Mouse (Mus musculus) cerebellum, adult 11-12 months (tissue): ENCODE measurements around the gene Cryaa.
A peak's percentile ranks its signal among the peaks of the same experiment; 100 is the strongest.

Experiments used
- DNase-seq: peaks from one replicate; pipeline ENCODE4 v3.0.0; 2022

Cryaa gene

GRCm38 (mm10) chr17:31677507-31677906 lies at the start of gene Cryaa:
Gene Cryaa, plus strand, starts transcription at chr17:31677807.
- DNase-seq, result no peak

GRCm38 (mm10) chr17:31627961-31628360 lies 49.6 kb upstream of the Cryaa start:
- DNase-seq, result no peak

DNA sequence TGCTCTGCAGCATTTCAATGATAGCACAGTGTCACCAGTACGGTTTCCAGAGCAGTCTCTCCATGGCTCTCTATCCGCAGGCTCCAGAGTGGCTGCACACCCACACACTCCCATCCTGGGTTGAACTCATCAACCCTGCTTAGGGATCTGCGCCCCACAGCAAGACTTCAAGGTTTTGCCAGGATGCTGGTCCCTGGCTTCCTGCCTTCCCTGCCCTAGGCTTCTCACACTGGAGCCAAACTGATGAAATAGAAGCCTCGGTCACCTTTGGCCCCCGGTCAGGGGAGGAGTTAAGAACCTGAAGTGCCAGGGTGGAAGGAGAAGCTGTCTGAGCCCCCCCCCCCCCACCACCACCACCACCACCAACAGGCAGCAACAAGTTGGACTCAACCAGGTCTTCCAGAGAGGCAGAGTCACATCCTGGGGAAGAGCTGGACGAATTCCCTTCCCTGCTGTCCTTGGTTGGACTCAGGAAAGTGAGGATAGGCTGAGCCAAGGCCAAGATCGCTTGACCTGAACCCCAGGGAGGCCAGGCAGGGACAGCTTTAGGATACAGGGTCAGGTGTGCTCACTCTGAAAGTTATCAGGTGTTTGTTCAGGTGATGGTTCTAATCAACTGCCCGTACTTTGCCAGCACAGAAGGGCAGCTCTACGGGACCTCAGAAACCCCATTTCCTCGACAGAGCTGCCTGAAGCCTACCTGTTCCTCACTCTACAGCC lies 46.4 kb upstream of the Cryaa start:
- no peak for DNase-seq

- no peak for DNase-seq
These were observed 44.6 kb upstream of the Cryaa start for GRCm38 (mm10) chr17:31633007-31633406.

DNA sequence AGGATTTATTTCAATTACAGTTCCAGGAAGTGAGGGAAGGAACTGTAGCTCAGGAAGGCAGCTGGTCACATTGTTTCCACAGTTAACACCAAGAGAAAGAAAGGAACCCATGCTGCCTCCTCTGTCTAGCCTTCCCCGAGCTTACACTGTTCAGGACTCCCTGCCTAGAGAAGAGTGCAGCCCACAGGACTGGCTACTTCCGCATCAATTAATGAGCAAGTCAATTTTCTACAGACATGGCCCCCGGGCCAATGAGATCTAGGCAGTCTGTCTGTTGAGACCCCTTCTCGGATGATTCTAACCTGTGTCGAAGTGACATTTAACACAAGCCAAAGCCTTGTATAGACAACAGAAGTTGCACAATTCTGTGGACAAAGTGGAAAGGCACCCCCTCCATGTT lies 42.7 kb upstream of the Cryaa start:
- DNase-seq, result no peak

DNA sequence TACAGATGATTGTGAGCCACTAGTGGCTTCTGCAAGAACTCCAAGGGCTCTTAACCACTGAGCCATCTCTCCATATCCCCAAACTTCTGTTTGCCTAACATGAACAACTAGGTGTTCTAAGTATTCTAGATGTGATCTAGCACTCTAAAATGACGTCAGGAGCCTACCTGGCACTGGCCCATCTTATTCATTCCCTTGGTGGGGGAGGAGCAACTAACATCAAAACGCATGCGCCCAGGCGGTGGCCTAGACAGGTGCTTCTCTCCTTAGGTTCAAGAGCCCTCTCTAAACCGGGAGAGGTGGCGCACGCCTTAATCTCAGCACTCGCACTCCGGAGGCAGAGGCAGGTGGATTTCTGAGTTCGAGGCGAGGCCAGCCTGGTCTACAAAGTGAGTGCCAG lies 41.8 kb upstream of the Cryaa start:
- DNase-seq, result no peak

DNA sequence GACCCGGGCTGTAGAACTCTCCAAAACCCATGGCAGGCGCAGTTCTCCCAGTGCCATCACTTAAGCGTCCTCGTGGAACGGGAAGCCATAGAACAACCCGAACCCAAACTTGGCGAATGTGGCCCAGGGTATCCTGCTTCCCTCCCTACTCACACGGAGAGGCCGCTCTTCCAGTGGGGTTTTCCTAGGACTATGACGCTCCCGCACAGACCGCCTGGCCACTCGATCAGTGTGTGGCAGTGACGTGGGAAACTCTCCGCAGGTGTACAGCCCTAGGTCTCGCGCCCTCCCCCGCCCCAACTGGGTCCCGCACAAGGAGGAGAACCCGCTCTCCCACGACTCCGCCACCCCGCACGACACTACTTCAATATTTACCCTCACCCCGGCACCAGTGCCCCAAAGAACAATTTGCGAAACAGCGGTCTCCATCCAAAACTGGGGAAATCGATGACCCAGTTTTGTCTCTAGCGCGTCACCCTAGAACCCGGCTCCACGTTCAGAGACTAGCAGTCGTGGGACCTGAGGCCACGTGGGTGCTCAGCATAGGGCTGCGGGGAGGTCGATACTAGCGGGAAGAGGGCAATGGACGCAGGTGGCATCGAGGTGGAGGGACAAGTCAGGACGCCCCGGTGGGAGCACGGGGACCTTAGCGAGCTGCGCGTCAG lies 41.2 kb upstream of the Cryaa start:
- no peak for DNase-seq

GRCm38 (mm10) chr17:31636942-31637811 lies 40.4 kb upstream of the Cryaa start, which contains the start of gene Cbs:
Gene Cbs, minus strand, starts transcription at chr17:31637238.
- peak; percentile 48 for DNase-seq

- DNase-seq, result no peak
These were observed 39.6 kb upstream of the Cryaa start for GRCm38 (mm10) chr17:31637866-31638570.

DNA sequence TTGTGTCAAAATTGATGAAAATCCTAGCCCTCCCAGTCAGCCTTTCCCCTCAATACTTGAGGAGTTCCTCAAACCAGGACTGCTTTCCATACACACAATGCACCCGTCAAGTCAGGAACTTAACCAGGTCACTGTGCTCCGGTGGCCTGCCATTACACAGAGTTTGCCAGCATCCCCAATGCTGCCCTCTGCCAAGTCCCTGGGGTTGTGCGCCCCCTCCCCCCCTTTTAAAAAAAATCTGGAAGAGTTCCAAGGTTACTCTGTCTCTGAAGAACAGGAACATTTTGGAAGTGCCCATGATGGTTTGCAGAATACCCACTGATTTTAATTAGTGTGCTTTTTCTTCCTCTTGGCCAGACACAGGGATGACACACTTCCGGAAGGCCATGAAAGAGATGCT lies 38.0 kb upstream of the Cryaa start:
- DNase-seq, result no peak

- DNase-seq, result no peak
These were observed 35.3 kb upstream of the Cryaa start for GRCm38 (mm10) chr17:31642331-31642730.

DNA sequence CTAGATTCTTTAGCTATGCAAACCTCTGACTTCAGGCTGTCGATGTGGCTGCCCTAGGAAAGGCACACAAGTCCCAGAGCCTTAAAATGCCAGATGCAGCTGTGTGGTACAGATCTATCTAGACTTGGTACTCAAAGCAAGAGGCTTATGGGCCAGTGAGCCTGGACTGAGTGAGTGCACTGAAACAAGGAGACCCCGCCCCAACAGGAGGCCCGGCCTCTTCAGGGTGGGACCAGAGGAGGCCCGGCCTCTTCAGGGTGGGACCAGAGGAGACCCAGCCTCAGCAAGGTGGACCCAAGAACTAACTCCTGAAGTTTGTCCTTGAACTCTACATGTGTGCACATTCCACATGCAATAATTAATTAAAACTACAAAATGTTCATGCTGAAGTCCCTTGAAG lies 34.7 kb upstream of the Cryaa start:
- DNase-seq, result no peak

- DNase-seq, result no peak
These were observed 31.2 kb upstream of the Cryaa start for GRCm38 (mm10) chr17:31646199-31647002.

GRCm38 (mm10) chr17:31652152-31652551 lies 25.5 kb upstream of the Cryaa start:
- DNase-seq, result no peak

- no peak for DNase-seq
These were observed 24.3 kb upstream of the Cryaa start for GRCm38 (mm10) chr17:31653277-31653676.

DNA sequence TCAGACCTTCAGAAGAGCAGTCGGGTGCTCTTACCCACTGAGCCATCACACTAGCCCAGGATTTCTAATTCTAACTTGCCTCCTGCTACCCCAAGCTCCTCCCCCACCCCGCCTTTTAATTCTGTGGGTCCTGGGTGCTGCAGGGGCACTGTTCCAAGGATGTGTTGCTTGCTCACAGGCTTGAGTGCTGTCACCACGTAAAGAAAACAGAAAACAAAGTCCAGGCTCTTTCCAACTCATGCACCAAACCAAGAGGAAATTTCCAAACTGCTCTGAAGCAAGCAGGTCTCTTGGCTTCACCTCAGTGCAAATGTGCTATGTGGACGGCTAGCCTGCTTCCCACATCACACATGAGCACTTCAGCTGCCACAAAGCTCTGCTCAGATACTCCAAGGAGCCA lies 22.2 kb upstream of the Cryaa start:
- DNase-seq, result no peak

DNA sequence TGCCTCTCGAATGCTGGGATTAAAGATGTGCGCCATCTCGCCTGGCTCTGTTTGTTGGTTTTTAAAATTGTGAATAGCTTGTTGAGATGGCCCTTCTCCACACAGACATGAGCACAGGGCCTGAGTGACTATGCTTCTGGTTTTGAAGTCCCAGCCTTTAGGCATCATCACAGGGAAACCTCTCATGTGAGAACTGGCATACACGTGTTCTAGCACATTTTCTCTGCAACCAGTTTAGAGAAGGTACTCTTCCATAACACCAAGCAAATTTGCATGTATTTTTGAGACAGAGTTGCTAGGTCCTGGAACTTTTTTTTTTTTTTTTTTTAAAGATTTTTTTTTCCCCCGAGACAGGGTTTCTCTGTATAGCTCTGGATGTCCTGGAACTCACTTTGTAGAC lies 20.9 kb upstream of the Cryaa start:
- DNase-seq, result no peak

DNA sequence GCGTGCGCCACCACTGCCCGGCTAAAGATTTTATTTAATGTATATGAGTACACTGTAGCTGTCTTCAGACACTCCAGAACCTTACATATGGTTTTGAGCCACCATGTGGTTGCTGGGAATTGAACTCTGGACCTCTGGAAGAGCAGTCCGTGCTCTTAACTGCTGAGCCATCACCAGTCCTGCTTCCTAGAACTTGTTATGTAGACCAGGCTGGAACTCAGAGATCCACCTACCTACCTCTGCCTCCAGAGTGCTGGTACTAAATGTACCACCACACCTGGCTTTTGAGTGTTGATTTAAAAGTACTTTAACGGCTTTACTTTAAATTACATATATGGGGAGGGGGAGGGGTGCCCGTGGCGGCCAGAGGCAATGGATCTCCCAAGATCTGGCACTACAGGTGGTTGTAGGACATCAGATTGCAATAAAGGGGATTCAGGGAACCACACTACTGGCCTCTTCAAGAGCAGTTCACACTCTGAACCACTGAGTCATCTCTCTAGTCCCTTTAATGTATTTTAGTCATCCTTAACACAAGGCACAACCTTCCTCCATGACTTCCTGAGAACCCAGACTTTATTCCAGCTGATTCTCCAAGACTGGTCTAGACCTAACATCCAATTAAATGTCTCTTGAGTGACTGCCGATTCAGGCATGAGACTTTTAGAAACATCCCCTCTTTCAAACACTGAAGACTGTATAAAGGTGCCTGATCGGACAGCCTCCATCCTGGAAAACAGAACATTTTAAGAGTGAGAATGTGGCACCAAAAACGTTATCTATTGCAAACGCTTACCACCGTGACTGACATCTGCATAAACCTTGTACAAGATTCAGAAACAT lies 20.2 kb upstream of the Cryaa start:
- no peak for DNase-seq

GRCm38 (mm10) chr17:31658136-31658467 lies 19.5 kb upstream of the Cryaa start:
- no peak for DNase-seq

DNA sequence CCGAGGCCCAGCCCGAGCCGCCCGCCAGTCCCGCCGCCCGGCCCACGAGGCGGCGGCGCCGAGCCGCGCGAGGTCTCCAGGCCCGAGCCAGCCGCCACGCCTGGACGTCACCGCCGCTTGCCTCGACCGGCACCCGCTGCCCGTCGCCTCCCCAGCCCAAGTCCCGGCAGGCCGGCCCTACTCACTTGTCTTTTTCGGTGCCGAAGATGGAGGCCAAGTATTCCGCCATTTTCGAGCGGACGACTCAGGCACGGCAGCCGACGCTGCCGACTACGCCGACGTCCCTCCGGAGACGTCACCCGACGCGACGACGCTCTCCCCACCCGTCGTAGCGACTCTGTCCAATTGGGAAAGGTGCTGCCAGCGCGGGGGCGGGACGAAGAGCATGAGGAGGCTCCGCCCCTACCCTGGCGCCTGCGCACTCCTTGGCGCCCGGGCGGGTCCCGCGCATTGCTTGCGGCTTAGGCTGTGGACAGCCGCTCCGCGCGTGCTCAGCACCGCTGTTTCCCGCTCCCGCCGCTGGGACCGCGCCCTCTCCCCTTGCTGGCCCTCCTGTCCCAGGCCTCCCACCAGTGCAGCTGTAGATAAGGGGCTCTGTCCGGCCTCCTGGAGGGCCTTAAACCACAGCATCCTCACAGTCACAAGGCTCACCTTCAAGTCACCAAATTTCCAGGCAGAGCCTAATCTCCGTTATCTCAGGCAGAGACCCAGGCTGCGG lies 19.0 kb upstream of the Cryaa start, which contains the start of gene U2af1:
U2af1 (minus strand) TSS at position 425 of the 718 bp plus-strand sequence.
- peak; percentile 97 for DNase-seq
